21 mouse cellular contexts compared by ENCODE assay signal in the genomic region with DNA sequence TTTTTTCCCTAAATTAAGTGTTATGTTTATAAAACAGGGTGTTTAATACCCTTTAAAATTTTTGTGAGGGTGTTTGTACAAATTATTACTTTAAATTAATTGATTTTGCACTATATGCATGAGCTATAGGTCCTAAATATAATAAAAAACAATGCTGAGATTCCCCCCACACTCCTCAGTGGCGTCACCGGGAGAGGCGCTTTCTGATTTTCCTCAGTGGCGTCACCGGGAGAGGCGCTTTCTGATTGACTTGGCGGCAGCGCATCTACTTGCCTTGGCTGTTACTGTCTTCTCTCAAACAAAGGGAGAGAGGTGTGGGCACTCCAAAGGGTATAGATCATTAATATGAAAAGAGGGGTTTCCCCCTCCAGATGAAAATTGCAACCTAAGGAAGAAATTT.
DNase-seq lines count a peak whose midpoint lies in the region; ATAC-seq lines count a peak whose summit lies in the region.
"Had no signal": no experiment of that assay in that cellular context is flagged by ENCODE, and none has a peak within 500 bp of the region (broad histone marks: within the 10 kb centered on the region; RNA-seq: fewer than 3 reads in every experiment).

No protein-coding gene starts in this region.

- H3K9me3 ChIP-seq in hindbrain, embryonic 12.5 days (replicated peaks) = no peaks in the 10 kb centered on the region
- H3K9me3 ChIP-seq in hindbrain, embryonic 10.5 days = no peaks in the 10 kb centered on the region
- no peaks in the 10 kb centered on the region for H3K9me3 ChIP-seq in neural tube, embryonic 12.5 days
- no peaks in the 10 kb centered on the region for H3K9me3 ChIP-seq in neural tube, embryonic 14.5 days (ENCODE audit: control insufficient read depth, low read length)
- H3K9me3 ChIP-seq in liver, embryonic 12.5 days (replicated peaks) = no peaks in the 10 kb centered on the region
- H3K9me3 ChIP-seq: embryonic facial prominence, embryonic 12.5 days; forebrain, embryonic 12.5 days; heart, embryonic 13.5 days had no signal

- no peak overlapping the region; the same call in 1 of the 2 replicates for H3K27ac ChIP-seq in hindbrain, embryonic 12.5 days
- H3K27ac ChIP-seq in hindbrain, embryonic 10.5 days = no peak overlapping the region
- no peak overlapping the region for H3K27ac ChIP-seq in neural tube, embryonic 12.5 days
- peak overlapping the region; percentile 69 for H3K27ac ChIP-seq in neural tube, embryonic 14.5 days (ENCODE audit: low read depth, low read length)
- H3K27ac ChIP-seq in liver, embryonic 12.5 days = no peak overlapping the region
- H3K27ac ChIP-seq: embryonic facial prominence, embryonic 12.5 days; forebrain, embryonic 12.5 days; heart, embryonic 13.5 days had no signal

- WGBS in hindbrain, embryonic 12.5 days = 78% methylated on average over 8 of the region's 8 CpGs
- 88% methylated on average over 8 of the region's 8 CpGs for WGBS in hindbrain, embryonic 10.5 days
- 77% methylated on average over 8 of the region's 8 CpGs for WGBS in neural tube, embryonic 12.5 days
- WGBS in neural tube, embryonic 14.5 days = 43% methylated on average over 8 of the region's 8 CpGs
- 82% methylated on average over 8 of the region's 8 CpGs for WGBS in liver, embryonic 12.5 days (ENCODE audit: insufficient replicate concordance)

- ATAC-seq in hindbrain, embryonic 12.5 days (ENCODE audit: low FRiP score) = peak; percentile 31; the same call in 1 of the 2 replicates
- 0 out of 2 replicates have a peak, but pooled peaks have one; percentile 52 for ATAC-seq in neural tube, embryonic 12.5 days (ENCODE audit: low FRiP score, low read depth)
- ATAC-seq in neural tube, embryonic 14.5 days (ENCODE audit: low read depth) = peak; percentile 71; the same call in 1 of the 2 replicates
- ATAC-seq in liver, embryonic 12.5 days = no peak
- ATAC-seq: CD4-positive, CD25-positive, alpha-beta regulatory T cell, adult 4 months; forebrain, embryonic 16.5 days; intestine, embryonic 16.5 days had no signal

- no peak overlapping the region for H3K4me2 ChIP-seq in hindbrain, embryonic 12.5 days (replicated peaks)
- H3K4me2 ChIP-seq in neural tube, embryonic 12.5 days (replicated peaks) = no peak overlapping the region
- no peak overlapping the region for H3K4me2 ChIP-seq in neural tube, embryonic 14.5 days (ENCODE audit: low read depth, low read length)
- H3K4me2 ChIP-seq in liver, embryonic 12.5 days = no peak overlapping the region
- H3K4me2 ChIP-seq: embryonic facial prominence, embryonic 12.5 days; forebrain, embryonic 12.5 days; heart, embryonic 13.5 days had no signal

- H3K36me3 ChIP-seq in hindbrain, embryonic 12.5 days = no peaks in the 10 kb centered on the region
- no peaks in the 10 kb centered on the region for H3K36me3 ChIP-seq in hindbrain, embryonic 10.5 days
- no peaks in the 10 kb centered on the region for H3K36me3 ChIP-seq in neural tube, embryonic 12.5 days
- no peaks in the 10 kb centered on the region for H3K36me3 ChIP-seq in neural tube, embryonic 14.5 days (ENCODE audit: control insufficient read depth, insufficient read depth, low read length)
- H3K36me3 ChIP-seq in liver, embryonic 12.5 days = no peaks in the 10 kb centered on the region
- H3K36me3 ChIP-seq: embryonic facial prominence, embryonic 12.5 days; forebrain, embryonic 12.5 days; G1E; heart, embryonic 13.5 days had no signal

- no peaks in the 10 kb centered on the region for H3K27me3 ChIP-seq in hindbrain, embryonic 12.5 days
- no peaks in the 10 kb centered on the region for H3K27me3 ChIP-seq in hindbrain, embryonic 10.5 days (ENCODE audit: insufficient read depth, poor library complexity, severe bottlenecking)
- H3K27me3 ChIP-seq in neural tube, embryonic 12.5 days (replicated peaks) = no peaks in the 10 kb centered on the region
- no peaks in the 10 kb centered on the region for H3K27me3 ChIP-seq in neural tube, embryonic 14.5 days (ENCODE audit: control insufficient read depth, insufficient read depth, low read length)
- H3K27me3 ChIP-seq in liver, embryonic 12.5 days (replicated peaks) = no peaks in the 10 kb centered on the region
- H3K27me3 ChIP-seq: embryonic facial prominence, embryonic 12.5 days; heart, embryonic 13.5 days had no signal

- H3K4me3 ChIP-seq in hindbrain, embryonic 12.5 days = no peak overlapping the region
- no peak overlapping the region for H3K4me3 ChIP-seq in hindbrain, embryonic 10.5 days
- no peak overlapping the region for H3K4me3 ChIP-seq in neural tube, embryonic 12.5 days
- H3K4me3 ChIP-seq in neural tube, embryonic 14.5 days (ENCODE audit: low read depth, low read length) = no peak overlapping the region
- no peak overlapping the region for H3K4me3 ChIP-seq in liver, embryonic 12.5 days
- H3K4me3 ChIP-seq: embryonic facial prominence, embryonic 12.5 days; forebrain, embryonic 12.5 days; heart, embryonic 13.5 days had no signal

- no peak overlapping the region for H3K9ac ChIP-seq in hindbrain, embryonic 12.5 days
- H3K9ac ChIP-seq in neural tube, embryonic 12.5 days = no peak overlapping the region
- no peak overlapping the region for H3K9ac ChIP-seq in neural tube, embryonic 14.5 days (replicated peaks; ENCODE audit: low read depth, low read length)
- no peak overlapping the region for H3K9ac ChIP-seq in liver, embryonic 12.5 days
- H3K9ac ChIP-seq: embryonic facial prominence, embryonic 12.5 days; forebrain, embryonic 12.5 days; heart, embryonic 13.5 days had no signal

- peaks cover 19% of the 10 kb centered on the region for H3K4me1 ChIP-seq in hindbrain, embryonic 12.5 days
- H3K4me1 ChIP-seq in hindbrain, embryonic 10.5 days (replicated peaks) = peaks cover 18% of the 10 kb centered on the region
- peaks cover 13% of the 10 kb centered on the region for H3K4me1 ChIP-seq in neural tube, embryonic 12.5 days
- peaks cover 24% of the 10 kb centered on the region; the same call in 1 of the 2 replicates for H3K4me1 ChIP-seq in neural tube, embryonic 14.5 days (ENCODE audit: control insufficient read depth, insufficient read depth, low read length)
- H3K4me1 ChIP-seq in liver, embryonic 12.5 days = no peaks in the 10 kb centered on the region
- H3K4me1 ChIP-seq: heart, embryonic 13.5 days had no signal

- no peak for DNase-seq in hindbrain, embryonic 10.5 days (ENCODE audit: low spot score)
- no peak for DNase-seq in neural tube, embryonic 10.5 days (ENCODE audit: extremely low spot score, low spot score)
- DNase-seq in adrenal gland, postnatal 10 days = no peak
- DNase-seq: adrenal gland, adult 8-10 months; B cell, adult 2 months; cerebellum, adult 11-12 months; cerebellum, adult 9-10 months; cerebellum, postnatal 25 days; gastrocnemius, postnatal 14 days; heart, postnatal 36 days had no signal
